Mouse (Mus musculus): ENCODE results near the gene Myh9.
A peak's percentile ranks its signal among the peaks of the same experiment; 100 is the strongest.

- TF ChIP-seq CTCF (IDR thresholded peaks at IDR 0.05; ENCODE audit: insufficient read depth, low read depth, low read length) (peak; percentile 98), POLR2A (IDR thresholded peaks at IDR 0.05; ENCODE audit: insufficient read depth, low read depth, low read length) (no peak)
Observed at GRCm38 (mm10) chr15:77775186-77775963, 66.6 kb downstream of the Myh9 start.

Data from olfactory bulb, adult 2 months (tissue).